Mouse (Mus musculus) liver, postnatal 0 days (tissue): ENCODE data around the gene Fut1.

Experiments used
- CTCF ChIP-seq: sonication (generic); IDR thresholded peaks from 2 replicates; pipeline ENCODE4 v1.5.1; 2016; ENCODE audit warnings: antibody characterized with exemption, low read depth
- EP300 ChIP-seq: IDR thresholded peaks from 2 replicates; pipeline ENCODE4 v1.6.1; 2016; ENCODE audit warnings: antibody characterized with exemption, low read depth, mild to moderate bottlenecking

GRCm38 (mm10) chr7:45609511-45609910 is 7.6 kb upstream of the Fut1 start:
- TF ChIP-seq CTCF (no peak), EP300 (no peak)
